Mouse (Mus musculus) E14TG2a.4 (cell line): ENCODE measurements at regions not wholly inside any gene's neighbourhood (a gene's known extent, or its start where the extent isn't known, plus 50 kb on each side); places are given as distances from the start of the nearest gene placed in this dataset.

Source experiments
- CTCF ChIP-seq: conservative IDR thresholded peaks from 2 replicates; pipeline ENCODE4 v1.5.1; 2014; ENCODE audit warnings: low read length
- NANOG ChIP-seq: IDR thresholded peaks from 2 replicates; pipeline ENCODE4 v1.6.1; 2014; ENCODE audit warnings: borderline replicate concordance, low read length, mixed read lengths
- POU5F1 ChIP-seq: IDR thresholded peaks from 2 replicates; pipeline ENCODE4 v1.6.1; 2014; ENCODE audit warnings: low read length, borderline replicate concordance

DNA sequence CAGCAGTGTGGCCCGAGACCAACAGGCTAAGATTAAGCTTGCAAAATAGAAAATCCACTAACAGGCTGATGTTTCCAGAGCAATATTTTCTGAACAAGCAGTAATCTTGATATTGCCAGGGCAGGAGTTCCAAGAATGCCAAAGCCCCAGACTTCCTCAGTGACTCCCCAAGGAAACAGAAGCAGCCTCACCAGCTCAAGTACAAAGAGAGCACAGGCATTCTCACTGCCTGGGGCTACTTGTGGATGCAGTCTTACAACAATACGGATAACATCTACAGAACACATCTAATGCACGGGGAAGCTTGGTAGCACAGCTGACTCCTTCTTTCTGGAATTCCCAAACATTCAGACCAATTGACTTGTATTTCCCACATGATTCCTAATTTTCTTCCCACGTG is 235.9 kb downstream of the Samd5 start:
- no peak for TF ChIP-seq CTCF
- TF ChIP-seq POU5F1 = no peak
- TF ChIP-seq NANOG = no peak
